Mouse (Mus musculus) thymus, postnatal 10 days (tissue): ENCODE results near the gene Kifc3.

Experiments
- DNase-seq, 2 experiments: peaks; one replicate each; pipeline ENCODE4 v3.0.0; 2021; ENCODE audit warnings: low spot score in 2 of 2

Kifc3 gene

DNA sequence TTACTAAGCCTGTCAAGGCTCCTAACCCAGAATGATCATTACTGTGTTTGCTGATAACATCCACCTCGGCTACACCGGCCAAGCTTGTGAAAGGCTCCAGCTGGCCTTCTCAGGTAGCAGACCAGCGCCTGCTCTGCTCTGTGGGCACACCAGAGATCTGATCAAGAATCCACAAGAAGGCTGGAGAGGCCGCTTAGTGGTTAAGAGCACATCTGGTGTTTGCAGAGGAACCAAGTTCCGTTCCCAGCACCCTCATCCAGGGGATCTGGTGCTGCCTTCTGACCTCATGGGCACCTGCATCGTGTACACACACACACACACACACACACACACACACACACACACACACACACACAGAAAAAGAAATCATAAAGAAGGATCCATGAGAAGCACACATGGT lies 46.5 kb downstream of the Kifc3 start:
- DNase-seq, result no peak

GRCm38 (mm10) chr8:95155361-95155760 lies 47.3 kb downstream of the Kifc3 start:
- no peak for DNase-seq

GRCm38 (mm10) chr8:95154654-95155053 lies 48.0 kb downstream of the Kifc3 start:
- no peak for DNase-seq

GRCm38 (mm10) chr8:95154056-95154455 lies 48.6 kb downstream of the Kifc3 start:
- no peak for DNase-seq

DNA sequence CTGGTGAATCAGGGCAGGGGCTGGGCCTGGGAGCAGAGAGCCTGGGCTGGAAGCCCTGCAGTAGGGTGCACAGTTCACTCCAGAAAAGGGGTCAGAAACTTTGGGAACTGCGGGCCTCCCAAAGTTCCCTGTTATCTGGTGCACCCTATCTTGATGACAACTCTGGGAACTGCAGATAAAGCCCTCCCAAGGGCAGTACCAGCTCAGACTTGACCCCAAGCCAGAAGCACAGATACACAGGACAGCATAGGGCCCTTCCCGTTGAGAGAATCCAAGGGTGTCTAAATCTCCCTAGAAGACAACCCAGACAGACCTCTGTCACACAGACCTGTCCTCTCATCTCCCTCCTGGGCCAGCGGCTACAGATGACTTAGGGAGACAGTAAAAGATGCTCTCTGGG lies 52.0 kb downstream of the Kifc3 start:
- no peak for DNase-seq

DNA sequence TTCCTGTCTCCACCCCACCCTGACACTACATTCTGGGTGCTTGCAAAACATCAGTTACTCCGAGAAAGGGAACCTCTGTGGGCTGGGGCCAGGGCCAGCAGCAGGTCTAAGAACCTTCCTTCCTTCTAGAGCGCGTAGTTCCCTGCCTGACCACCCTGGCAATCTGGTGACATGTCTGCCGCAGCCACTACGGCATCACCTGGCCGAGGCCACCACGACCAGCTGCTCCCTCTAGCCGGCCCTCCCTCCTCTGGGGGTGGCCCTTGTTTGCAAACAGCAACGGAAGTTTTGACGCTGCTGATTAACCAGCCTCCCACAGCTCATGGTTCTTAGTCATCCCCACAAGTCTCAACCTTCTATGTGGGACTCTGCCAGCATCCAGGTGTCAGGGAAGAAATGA lies 53.2 kb downstream of the Kifc3 start:
- DNase-seq, result no peak

GRCm38 (mm10) chr8:95146846-95147245 lies 55.8 kb downstream of the Kifc3 start:
- DNase-seq, result no peak

- DNase-seq, result no peak
Measured at GRCm38 (mm10) chr8:95146044-95146745, 56.4 kb downstream of the Kifc3 start.

GRCm38 (mm10) chr8:95144631-95145015 lies 58.0 kb downstream of the Kifc3 start:
- DNase-seq, result no peak

- DNase-seq, result no peak
Measured at GRCm38 (mm10) chr8:95143805-95144630, 58.6 kb downstream of the Kifc3 start.

GRCm38 (mm10) chr8:95142985-95143804 lies 59.4 kb downstream of the Kifc3 start:
- DNase-seq, result peak in 1 of 2 experiments; percentile 12

- peak; percentile 75 to 83 for DNase-seq
Measured at GRCm38 (mm10) chr8:95142075-95142831, 60.4 kb downstream of the Kifc3 start.

- DNase-seq, result peak in 1 of 2 experiments; percentile 27
Measured at GRCm38 (mm10) chr8:95141469-95142074, 61.0 kb downstream of the Kifc3 start.

DNA sequence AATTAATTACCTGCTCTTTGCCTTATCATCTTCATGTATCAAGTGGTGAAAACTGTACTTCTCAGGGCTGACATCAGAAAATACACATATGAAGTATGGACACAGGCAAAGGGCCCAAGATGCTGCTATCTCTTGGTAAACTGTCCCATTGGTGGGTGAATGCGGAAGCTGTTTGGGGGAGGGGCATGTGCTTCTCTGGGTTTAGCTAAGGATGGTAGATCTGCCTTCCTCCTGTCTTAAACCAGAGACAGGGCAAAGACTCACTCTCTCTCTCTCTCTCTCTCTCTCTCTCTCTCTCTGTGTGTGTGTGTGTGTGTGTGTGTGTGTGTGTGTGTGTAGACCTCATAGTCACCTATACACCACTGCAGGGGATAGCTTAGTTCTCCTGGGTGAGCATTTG lies 61.6 kb downstream of the Kifc3 start:
- no peak for DNase-seq

DNA sequence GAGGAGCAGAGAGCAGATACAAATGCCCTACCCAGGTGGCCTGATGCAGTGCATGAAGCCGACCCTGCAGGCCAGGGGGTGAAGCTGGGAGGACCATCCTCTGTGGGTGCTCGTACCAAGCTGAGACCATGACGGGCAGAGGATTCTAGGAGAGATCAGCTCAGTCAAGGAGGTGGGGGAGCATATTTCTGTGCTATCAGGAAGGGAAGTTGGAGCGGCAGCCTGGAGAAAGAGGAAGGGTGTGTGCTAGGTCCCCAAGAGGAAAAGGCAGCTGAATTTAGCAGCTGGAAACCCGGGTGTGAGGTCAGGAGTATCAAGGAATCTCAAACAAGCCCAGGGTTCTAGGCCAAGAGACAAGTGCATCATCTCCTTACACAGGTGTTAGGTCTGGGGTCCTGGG lies 62.1 kb downstream of the Kifc3 start:
- no peak for DNase-seq

GRCm38 (mm10) chr8:95139051-95139365 lies 63.6 kb downstream of the Kifc3 start:
- no peak for DNase-seq

- no peak for DNase-seq
Measured at GRCm38 (mm10) chr8:95138341-95139050, 64.1 kb downstream of the Kifc3 start.

DNA sequence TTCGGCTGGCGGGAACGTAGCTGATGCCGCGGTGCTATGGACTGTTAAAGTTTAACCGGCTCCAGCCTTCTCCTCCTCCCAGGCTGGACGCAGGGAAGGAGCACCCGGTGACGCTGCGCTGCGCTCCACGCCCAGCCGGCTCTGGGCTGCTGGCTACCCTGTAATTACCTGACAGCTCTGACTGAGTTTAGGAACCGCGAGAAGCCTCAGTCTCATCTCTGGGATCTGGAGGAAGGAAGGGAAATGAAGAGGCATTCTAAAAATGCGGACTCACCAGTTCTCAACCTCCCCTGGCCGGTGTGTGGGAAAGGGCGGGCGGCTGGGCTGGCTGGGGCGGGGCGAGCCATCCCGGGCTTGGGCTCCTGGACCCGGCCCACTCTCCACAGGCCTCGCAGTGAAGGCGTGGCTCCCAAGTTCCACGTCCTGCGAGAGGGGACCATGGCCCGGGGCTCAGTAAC lies 64.9 kb downstream of the Kifc3 start:
- DNase-seq, result no peak

- no peak for DNase-seq
Measured at GRCm38 (mm10) chr8:95137201-95137600, 65.4 kb downstream of the Kifc3 start.

- DNase-seq, result no peak
Measured at GRCm38 (mm10) chr8:95136218-95136617, 66.4 kb downstream of the Kifc3 start.

DNA sequence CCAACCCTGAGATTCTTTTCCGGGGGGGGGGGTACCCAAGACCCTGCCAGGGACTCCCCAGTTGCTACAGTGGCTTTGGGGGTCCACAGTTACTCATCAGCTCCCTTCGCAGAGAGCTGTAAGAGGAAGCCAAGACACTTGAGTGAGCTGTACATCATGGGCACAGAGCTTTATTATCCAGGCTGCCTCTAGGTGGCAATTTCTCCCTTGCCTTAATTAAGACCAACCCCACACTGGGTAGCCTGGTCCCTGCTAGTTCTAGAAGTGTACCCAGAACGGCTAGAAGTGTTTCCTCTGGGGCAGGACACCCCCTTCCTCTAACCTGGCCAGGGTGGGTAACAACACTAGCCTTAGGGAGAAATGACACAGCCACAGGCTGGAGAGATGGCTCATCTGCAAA lies 67.4 kb downstream of the Kifc3 start:
- DNase-seq, result no peak
